Mouse (Mus musculus) cerebellum, postnatal 25 days (tissue): ENCODE measurements around the gene 4932429P05Rik.

Experiments
- DNase-seq, 2 experiments: peaks; one replicate each; pipeline ENCODE4 v3.0.0; 2021; ENCODE audit warnings: mixed read lengths in 2 of 2

4932429P05Rik gene

GRCm38 (mm10) chrX:89751968-89752367, at the start of gene 4932429P05Rik:
TSS of gene 4932429P05Rik (plus strand) at chrX:89752268.
- DNase-seq: no peak
